Mouse (Mus musculus) kidney, adult 11 months (tissue): ENCODE data around the gene D17Wsu92e.

Source experiments
- DNase-seq: peaks from one replicate; pipeline ENCODE4 v3.0.0; 2022

The D17Wsu92e gene

DNA sequence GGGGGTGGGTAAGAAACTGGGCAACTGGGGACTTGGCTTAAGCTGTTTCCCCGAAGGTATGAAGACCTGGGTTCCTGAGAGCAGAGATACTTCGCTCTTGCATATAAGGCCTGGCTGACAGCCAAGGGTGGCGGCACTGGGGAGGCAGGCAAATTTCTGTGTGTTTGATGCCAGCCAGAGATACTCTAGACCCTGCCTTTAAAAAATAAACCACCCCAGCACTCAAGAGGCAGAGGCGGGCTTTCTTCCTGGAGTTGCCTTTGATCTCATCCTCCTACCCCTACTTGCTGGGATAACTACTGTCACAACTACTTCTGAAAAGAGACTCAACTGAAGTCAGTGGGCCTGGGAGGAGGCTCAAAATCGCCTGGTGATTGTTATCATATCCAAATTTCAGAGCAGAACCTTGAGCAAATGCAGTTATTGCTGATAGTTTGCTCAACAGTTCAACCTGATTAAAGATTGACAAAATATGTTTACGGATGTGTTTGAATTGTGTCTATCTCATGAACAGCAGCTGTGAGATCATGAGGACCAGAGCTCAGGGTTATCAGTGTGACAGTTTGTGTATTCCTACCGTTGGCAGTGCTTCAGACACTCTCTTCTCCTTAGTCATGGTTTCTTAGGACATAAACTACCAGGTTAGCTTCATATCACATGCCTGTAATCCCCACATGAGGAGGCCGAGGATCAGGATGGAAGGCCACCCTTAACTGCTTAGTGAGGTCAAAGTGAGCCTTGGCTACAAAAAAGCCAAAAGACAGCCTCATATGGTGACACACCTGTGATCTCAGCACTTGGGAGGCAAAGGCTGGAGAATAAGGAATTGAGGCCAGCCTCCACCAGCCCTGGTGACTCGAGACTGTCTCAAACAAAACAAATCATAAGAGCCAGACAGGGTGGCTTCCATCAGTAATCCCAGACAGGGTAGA, 1.2 kb upstream of the D17Wsu92e start:
- peak; percentile 64 for DNase-seq

DNA sequence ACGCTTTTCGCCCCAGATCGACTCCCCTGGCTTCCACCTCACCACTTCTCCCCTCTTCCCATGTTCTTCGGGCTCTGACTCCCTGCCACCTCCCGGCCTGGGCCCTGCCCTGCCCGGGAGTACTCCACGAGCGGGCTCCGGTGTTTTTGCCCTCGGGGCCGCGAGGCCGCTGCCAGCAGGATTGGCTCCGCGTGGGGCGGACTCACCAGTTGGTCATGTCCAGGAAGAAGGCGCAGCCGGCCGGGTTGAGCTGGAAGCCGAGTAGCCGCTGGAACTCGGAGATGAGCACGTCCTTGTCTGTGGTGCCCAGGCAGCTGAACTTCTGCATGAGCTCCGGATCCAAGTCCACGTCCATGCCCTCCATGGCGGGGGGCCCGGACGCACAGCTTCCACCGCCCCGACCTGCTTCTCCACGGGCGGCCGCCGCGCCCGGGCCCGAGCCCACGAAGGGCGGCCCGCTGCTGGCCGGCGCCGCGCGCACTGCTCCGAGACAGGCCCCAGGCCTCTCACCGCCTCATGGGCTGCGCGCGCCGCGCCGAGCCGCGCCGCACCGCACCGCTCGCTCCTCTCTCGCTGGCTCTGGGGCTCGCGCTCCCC, 379 bp downstream of the D17Wsu92e start:
- peak; percentile 75 for DNase-seq

DNA sequence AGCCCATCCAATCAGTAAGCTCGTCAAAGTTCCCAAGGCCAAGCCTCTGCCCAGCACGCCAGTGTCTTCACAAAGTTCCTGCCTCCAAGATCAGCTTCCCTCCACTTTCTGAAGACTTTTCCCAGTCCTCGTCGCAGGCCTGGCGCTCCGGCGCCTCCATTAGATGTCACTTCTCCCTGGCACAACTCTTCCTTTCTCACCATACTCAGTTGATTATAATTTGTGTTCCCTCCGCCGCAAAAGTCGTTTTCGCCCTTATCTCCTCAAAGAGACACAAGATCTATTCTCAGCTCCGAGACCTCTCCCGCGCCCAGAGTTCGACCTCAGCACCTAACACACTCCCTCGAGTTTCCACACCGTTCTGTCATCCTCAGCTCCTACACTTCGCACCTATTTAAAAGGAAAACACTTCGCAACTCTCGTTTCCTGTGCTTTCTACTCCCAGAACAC, 902 bp downstream of the D17Wsu92e start:
- no peak for DNase-seq

DNA sequence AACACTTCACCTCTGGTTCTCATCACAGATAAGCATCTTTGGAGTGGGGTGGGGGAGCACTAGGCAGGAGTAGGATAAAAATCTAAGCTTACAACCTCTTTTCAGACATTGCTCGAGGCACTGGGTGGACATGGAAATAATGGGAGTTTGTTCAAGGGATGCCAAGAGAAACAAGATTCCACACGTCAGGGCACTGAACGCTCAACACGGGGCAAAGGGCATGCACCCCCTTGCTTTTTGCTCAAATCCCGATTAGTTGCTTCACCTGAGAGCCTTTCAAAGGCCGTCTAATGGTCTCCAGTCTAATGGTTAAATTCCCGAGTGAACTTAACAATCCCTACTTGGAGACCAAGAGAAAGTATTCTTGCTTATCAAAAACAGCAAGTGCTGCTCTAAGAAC, 1.4 kb downstream of the D17Wsu92e start:
- no peak for DNase-seq

DNA sequence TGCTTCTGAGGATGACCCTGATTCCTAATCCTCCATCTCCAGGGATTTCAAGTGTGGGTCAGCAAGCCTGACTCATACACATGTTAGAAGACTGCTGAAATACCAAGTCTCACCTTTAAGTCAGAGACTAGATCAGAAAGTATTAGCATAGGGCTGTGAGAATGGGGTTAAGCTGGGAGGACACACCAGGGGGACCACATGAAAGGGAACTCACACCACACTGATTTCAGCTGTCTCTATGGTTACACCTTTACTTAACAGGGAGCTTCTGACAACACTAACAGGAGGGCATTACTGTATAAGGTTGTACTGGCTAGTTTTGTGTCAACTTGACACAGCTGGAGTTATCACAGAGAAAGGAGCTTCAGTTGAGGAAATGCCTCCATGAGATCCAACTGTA, 5.8 kb downstream of the D17Wsu92e start:
- no peak for DNase-seq

DNA sequence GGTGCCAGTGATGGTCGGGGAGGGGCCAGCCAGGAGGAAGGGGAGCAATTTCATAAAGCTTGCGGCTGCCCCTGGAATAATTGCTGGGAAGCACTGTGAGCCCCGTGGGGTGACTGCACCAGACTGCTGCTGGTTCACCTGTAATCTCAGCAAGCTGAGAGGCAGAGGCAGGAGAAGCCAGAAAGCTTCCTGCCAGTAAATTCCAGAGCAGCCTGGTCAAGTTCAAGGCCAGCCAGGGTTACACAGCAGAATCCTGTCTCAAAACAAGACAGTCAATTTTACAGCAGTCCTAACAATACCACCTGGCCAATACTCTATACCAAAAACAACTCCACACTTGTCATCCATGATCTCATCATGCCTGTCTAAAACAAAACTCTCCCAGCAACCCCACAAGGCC, 8.5 kb downstream of the D17Wsu92e start:
- DNase-seq: no peak

DNA sequence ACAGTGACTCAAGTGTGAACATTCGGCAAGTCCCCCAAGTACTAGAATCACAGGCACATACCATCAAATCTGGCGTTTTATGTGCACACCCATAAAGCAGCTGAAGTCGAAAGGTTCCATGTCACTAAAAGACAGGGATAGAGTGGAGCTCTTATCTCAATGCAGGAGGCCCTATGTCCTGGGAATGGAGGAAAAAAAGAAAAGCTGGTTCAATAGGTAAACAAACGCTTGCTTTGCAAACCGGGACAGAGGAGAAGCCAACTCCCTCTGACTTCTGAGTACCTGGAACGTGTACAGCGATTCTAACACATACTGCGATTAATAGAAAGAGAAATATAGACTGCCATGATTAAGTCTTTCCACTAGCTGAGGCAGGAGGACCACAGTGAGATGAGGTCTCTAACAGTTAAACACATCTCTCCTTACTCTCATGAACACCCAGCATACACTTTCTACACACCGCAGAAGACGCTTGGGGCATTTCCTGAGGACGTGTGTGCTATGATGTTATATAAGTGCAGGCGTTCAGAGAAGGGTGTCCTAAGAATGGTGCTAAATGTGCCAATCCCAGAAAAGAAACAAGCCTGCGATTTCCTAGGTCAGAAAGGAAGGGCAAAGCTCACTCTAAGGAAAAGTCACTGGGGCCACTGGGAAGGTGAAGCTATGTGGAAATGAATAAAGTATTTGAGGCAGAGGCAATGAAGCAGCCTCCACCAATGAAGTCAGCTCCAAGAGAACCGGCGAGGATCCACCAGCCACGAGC, 9.7 kb downstream of the D17Wsu92e start:
- no peak for DNase-seq

DNA sequence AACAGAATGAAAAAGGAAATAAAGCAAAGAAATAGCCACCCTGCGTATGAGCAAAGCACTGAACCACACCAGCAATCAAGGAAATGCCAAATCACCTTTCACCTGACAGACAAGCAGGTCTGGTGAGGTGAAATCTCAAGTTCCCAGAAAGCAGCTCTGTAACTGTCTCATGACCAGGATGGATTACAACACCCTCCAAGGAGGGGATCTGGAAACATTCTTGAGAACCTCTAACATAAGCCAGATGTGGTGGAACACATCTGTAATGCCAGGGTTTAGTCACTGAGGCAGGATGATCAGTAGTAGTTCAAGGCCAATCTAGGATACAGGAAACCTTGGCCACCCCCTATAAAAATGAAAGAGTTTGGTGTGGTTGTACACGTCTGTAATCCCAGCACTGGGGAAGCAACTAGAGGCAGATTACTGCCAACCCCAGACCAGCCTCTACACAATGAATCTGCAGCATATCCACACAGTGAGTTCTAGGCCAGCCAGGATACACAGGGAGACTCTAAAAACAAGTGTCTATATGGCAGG, 12.8 kb downstream of the D17Wsu92e start:
- no peak for DNase-seq

DNA sequence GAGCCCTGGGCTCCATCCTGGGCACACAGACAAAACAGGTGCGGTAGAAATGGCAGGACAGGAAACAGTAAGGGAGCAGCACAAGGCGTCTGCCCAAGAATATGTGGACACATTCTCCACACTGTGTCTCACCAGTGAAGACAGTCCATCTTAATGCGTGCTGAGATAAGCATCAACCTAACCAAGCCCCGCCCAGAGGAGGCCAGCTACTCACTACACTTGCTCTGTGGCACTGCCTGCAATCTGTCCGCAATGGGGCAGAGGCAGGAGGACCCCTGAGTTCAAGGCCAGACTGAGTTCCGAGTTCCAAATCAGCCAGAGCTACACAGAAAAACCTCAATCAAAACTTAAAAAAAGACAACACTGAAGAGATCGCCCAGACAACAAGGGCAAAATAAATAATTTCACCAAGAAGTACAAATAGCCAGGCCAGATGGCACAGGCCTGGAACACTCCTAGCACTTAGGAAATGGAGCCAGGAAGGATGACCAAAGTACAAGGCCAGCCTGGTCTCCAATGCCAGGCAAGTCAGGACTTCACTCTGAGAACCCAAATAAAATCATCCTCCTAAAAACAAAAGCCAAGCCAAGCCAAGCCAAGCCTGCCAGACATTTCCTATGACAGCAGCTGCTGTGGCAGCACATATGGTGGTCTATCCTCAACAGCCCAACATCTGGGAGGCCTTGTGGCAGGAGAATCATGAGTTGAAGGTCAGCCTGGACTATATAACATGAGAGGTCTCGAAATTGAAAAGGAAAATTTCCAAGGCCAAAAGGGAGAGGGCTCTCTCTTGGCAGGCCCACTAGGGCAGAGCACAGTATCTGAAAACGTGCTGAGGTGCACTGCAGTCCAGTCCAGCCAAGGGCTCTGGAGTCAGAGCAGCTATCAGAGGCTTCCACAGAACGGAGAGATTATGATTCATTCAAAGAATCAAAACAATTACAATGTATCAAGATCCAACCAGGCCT, 15.4 kb downstream of the D17Wsu92e start:
- peak; percentile 39 for DNase-seq

DNA sequence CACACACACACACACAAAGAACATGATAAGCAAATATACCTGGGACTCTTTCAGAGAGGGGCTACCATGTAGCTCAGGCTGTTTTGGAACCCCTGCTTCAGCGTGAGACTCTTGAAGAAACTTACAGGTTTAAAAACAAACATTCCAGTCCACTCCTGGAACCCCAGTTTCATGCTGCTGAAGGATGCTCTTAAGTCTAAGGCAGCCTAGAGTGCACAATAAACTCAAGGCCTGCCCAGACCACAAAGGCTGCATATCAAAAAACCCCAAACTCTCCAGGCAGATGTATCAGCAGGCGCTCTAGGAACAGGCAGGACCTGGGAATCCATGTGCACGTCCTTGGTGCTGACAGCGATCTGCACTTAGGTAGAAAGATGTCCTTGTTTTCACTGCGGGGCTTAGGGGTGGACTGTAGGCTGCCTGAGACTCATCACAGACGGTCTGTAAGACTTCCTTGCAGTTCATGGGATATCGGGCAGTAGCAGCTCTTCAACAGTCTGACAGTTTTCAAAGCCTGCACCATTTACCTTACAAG, 16.2 kb downstream of the D17Wsu92e start:
- DNase-seq: no peak

DNA sequence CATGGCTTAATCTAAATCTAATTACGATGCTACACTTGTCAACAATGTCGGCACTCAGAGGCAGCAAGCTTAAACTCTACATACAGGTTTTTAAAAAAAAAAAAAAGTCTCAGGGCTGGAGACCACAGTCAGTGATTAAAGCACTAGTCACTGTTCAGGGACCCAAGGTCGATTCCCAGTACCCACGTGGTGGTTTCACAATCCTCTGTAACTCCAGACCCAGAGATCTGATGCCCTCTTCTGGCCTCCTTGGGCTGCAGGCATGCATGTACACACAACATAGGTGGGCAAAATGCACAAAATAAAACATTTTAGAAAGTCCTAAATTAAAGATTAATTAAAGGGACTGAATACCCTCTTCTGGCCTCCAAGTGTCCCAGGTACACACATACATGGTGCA, 16.7 kb downstream of the D17Wsu92e start:
- DNase-seq: no peak

DNA sequence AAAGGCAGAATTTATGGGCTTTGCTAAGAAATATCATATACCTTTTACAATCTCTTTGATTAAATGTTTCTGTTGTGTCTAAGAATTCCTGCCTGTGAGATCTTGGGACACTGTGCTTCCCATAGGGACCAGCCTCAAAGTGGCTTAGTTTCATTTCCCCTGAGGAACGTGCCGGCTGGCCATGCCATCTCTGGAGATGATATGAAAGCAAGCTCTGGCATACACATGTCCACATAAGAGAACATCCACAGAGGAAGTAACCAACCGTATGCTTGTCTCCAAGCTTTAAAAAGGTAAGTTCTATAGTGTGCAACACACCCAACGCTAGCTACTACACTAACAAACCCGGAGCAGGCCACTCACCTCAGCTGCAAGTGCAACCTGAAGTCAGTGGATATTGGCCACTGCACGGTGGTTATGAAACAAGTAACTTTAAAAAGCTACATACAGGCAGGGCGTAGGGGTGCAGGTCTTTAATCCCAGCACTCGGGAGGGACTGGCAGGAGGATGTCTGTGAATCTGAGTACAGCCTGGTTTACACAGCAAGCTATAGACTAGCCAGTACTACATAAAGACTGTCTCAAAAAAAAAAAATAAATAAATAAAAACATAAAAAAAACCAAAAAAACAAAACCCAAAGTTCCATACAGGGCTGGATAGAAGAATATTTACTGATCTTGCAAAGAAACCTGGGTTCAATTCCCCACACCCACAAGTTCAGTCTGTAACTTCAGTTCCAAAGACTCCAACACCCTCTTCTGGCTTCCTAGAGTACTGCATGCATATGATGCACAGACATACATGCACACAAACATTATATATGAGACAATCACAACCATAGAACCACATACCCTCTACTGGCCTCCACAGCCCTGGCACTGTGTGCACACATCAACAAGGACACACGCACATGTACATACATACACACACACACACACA, 19.5 kb downstream of the D17Wsu92e start:
- no peak for DNase-seq

DNA sequence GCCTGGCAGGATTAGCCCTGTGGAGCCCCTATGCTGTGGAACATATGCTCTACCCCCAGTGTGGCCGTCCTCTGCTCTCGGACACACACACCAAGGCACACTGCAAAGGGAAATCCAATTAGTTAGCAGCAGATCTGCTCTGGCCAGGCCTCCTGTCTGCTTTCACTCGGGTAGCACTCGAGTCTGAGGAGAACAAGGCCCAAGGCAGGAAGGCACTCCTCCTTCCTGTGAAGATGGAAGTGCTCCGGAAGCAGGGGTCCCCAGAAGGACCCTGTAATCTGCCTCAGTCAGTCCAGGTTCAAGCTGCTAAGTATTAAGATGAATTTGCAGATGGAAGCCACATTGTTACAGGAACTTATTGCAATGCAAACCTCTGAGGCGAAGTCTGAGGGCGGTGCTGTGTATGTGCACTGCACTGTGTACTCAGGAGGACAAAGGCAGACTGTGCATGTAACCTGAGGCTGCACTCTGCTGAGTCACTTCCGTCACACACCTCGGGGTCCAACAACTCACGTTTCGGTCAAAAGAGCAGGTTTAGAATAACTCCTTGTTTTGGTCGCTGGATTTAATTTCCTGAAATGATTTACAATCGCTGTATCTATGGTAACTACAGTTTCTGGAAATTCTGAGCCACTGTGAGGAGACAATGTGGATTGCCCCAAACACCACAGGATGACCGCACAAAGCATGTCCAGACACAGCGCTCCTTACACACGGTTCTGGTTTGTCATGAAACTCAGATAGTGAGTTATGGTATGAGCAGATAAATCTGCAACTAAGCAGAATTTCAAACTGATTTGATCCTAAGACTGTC, 20.5 kb downstream of the D17Wsu92e start:
- peak; percentile 54 for DNase-seq

DNA sequence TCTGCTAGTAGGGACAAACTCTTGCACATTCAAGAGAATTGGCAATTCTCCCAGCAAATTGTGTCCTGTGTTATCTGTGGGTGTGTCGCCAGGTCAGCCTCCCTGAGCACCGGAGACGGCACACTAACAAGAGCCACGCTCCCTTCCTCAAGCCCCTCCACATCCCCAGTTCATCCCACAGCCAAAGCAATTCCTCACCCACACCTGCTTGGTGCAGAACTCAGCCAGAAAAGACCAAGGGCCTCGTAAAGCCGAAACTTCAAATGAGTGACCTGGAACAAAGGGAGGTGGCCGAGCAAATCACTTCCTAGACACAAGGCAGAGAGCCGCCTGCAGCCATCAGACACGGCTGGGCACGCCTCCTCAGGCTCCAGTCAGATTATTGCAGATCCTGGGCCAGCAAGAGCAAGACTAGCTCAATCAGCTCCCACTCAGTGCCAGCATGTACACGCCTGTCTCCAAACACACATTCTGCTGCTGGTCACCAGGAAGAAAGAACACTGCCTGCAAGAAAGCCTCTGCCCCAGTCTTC, 23.0 kb downstream of the D17Wsu92e start:
- peak; percentile 59 for DNase-seq

DNA sequence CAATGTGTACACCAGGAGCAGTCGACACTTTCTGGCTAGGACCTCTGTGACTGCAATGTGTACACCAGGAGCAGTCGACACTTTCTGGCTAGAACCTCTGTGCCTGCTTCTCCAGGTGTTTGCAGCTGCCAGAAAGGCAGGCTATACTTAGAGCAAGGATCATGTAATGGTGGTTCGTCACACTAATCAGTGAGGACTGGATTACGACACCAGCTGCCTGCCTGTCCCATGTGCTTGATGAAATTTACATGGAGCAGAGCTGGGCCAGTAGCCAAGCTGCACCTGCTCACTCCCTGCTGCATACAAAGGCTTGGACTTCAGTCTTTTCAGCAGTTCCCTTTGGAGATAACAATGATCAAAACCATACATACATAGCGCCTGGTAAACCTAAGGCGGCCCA, 23.7 kb downstream of the D17Wsu92e start:
- peak; percentile 64 for DNase-seq

DNA sequence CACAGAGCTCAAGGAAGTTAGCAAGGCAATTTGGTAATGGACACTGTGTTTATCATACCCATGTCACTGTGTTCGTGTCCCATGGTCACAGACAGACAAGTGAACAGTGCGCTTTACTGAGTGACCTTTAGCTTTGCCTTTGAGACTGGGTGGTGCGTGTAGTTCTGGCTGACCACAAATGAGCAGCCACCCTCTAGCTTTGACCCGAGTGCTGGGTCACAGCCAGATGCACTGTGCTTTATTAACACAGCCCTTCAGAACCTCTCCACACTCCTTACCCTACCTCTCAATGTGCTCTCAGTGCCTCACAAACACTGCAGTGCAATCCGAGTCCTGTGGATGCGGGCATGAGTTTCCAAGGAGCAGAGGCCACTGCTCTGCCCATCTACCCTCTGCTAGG, 27.3 kb downstream of the D17Wsu92e start:
- DNase-seq: peak; percentile 83

DNA sequence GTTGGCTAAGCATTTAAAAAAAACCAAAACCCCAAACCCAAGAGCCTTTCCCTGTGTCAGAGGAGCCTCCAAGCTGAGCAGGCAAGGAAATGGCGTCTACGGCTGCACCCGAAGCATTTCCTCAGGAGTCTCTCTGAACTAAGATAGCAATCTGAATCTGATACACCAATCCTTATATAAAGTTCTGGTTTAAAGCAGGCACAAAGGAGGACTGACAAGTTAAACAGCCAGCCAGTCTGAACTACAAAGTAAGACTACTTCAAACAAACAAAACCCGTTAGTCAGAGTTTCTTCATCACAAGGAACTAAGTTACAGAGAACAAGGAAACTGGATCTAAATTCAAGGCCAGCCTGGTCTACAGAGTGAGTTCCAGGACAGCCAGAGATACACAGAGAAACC, 27.9 kb downstream of the D17Wsu92e start:
- DNase-seq: no peak

DNA sequence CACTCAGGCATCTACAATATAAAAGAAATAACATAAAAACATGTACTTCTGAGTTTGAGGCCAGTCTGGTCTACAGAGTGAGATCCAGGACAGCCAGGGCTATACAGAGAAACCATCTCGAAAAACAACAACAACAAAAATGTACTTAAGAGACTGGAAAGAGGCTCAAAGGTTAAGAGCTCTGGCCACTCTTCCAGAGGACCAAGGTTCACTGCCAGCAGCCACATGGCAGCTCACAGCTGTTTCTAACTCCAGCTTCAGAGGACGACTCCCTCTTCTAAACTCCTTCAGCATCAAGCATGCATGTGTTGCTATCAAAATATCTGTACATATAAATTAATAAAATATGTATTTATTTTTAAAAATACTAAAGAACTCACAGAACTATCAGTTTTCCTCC, 28.9 kb downstream of the D17Wsu92e start:
- peak; percentile 74 for DNase-seq

DNA sequence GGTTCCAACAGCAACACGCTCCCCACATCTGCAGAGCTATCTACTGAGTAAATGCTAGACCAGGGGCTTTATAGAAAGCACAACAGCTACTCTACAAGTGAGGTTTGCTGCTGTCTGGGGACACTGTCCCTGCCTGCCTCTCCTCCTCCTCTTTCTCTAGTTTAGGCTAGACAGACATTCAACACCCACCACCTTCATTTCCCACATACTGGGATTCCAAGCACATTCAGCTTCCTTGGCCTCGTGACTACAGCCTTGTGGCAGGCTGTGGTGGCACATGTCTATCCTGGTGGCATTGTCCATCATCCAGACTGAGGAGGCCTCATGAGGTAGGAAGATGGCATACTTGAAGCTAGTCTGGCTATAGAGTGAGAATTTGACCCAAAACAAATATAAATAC, 29.5 kb downstream of the D17Wsu92e start:
- DNase-seq: no peak
